Mouse (Mus musculus): ENCODE data around the gene Ltb.

DNA sequence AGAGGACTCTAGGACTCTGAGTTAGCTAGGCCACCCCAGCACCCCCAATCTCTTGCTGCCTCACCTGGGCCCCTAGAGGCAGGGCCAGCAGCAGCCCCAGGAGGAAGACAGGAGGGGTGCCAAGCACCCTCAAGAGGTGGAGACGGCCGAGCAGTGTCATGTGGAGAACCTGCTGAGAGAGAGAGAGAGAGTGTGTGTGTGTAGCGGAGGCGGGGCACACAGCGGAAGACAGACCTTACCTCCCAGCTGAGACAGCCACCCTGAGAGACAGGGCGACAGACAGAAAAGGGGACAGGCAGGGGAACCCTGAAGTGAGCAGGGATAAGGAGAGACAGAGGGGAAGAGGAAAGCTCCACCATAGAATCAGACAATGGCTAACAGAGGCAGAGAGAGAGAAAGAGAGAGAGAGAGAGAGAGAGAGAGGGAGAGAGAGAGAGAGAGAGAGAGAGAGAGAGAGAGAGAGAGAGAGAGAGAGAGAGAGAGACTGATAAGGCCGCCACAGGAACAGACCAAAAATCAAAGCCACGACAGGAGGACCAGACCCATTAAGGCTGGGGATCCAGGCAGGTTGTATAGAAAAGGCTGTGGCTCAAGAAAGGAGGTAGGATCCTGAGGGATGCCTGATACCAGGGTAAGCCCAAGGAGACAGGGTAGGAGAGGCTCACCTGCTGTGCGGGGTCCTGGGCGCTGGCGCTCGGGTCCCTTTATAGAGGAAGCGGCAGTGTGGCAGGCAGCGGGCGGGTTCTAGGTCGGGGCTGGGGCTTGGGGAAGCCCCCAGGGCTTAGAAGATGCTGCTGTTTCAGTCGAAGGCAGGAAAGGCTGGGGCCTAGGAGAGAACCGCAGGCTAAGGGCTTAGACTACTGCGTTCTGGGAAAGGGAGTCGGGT lies 10.5 kb downstream of the Ltb start, which contains the start of gene Lta:
- TF ChIP-seq GATA1 (IDR thresholded peaks at IDR 0.05; ENCODE audit: borderline replicate concordance, low read length), result no peak
- no peak for TF ChIP-seq FLI1 (IDR thresholded peaks at IDR 0.05; ENCODE audit: low read length)
